Mouse (Mus musculus) testis, adult 2 months (tissue): Measurements from ENCODE around the gene Barhl1.

Experiments used
- CTCF ChIP-seq: fragments of 200-500 bp; IDR thresholded peaks from 2 replicates; pipeline ENCODE4 v1.5.1; 2012; ENCODE audit warnings: low read depth, mild to moderate bottlenecking, inconsistent platforms, low read length, moderate library complexity; ENCODE audit not compliant: control insufficient read depth, insufficient read depth, insufficient replicate concordance
- POLR2A ChIP-seq: fragments of 200-500 bp; IDR thresholded peaks from 2 replicates; pipeline ENCODE4 v1.6.1; 2012; ENCODE audit warnings: low read depth, mild to moderate bottlenecking, inconsistent platforms, low read length, moderate library complexity; ENCODE audit not compliant: control insufficient read depth

DNA sequence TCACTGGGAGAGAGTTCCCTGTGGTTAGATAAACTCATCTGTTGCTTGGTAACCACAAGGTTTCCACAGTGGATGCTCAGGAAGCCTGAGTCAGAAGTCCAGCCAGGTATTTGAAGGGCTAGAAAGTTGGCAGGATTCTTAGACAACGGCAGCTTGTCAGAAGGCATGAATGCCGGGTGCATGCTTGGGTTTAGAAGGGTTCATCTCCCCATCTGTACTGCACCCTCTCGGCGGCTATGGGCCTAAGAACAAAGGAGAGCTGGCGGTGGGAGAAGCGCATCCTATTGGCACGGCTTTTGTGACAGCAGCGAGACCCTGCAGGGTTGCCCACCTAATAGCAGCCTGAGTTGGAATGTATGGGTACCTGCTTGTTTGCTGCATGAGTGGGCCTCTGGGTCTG is 14.2 kb downstream of the Barhl1 start:
- no peak for TF ChIP-seq CTCF
- TF ChIP-seq POLR2A, result no peak
